Mouse (Mus musculus) intestine, postnatal 0 days (tissue): ENCODE data around the gene Acsm5. TPM values are rescaled to one million over a fixed set of nuclear protein-coding genes. Genes with fewer than 3 reads are reported as not detected.

Source experiments
- ATAC-seq: fragments of 200-750 bp; cut with Nextera tagmentation; 2 replicates; pipeline ENCODE4 v1.8.0; 2017; ENCODE audit warnings: mild to moderate bottlenecking, moderate TSS enrichment, moderate library complexity
- H3K27ac ChIP-seq: fragments of 300-500 bp; sonication (generic); 2 replicates; pipeline ENCODE4 v1.5.1; 2014; ENCODE audit warnings: mild to moderate bottlenecking, low read depth, low read length, moderate library complexity
- H3K27me3 ChIP-seq: fragments of 300-500 bp; sonication (generic); replicated peaks from 2 replicates; pipeline ENCODE4 v1.6.1; 2014; ENCODE audit warnings: low read length, mixed read lengths; ENCODE audit not compliant: control insufficient read depth, insufficient read depth
- H3K36me3 ChIP-seq: fragments of 300-500 bp; sonication (generic); 2 replicates; pipeline ENCODE4 v1.6.1; 2014; ENCODE audit warnings: mild to moderate bottlenecking, moderate library complexity; ENCODE audit not compliant: control insufficient read depth, insufficient read depth
- H3K4me1 ChIP-seq: fragments of 300-500 bp; sonication (generic); replicated peaks from 2 replicates; pipeline ENCODE4 v1.6.1; 2014; ENCODE audit warnings: antibody characterized with exemption, low read length, mixed read lengths; ENCODE audit not compliant: control insufficient read depth, insufficient read depth
- H3K4me2 ChIP-seq: fragments of 300-500 bp; sonication (generic); replicated peaks from 2 replicates; pipeline ENCODE4 v1.6.1; 2014; ENCODE audit warnings: low read depth, mild to moderate bottlenecking, moderate library complexity
- H3K4me3 ChIP-seq: fragments of 300-500 bp; sonication (generic); 2 replicates; pipeline ENCODE4 v1.5.1; 2014; ENCODE audit warnings: low read depth, low read length
- H3K9ac ChIP-seq: fragments of 300-500 bp; sonication (generic); 2 replicates; pipeline ENCODE4 v1.6.1; 2014; ENCODE audit warnings: mild to moderate bottlenecking, low read depth, low read length
- H3K9me3 ChIP-seq: fragments of 300-500 bp; sonication (generic); 2 replicates; pipeline ENCODE4 v1.6.1; 2016; ENCODE audit warnings: mixed run types; ENCODE audit not compliant: control insufficient read depth
- CTCF ChIP-seq: sonication (generic); IDR thresholded peaks from 2 replicates; pipeline ENCODE4 v1.5.1; 2016; ENCODE audit warnings: low read depth, mild to moderate bottlenecking, control low read depth, antibody characterized with exemption, moderate library complexity
- WGBS: fragments of 180-500 bp; shearing (Covaris S2); extraction: QIAGEN DNeasy Blood & Tissue Kit; methylation state at CpG from one replicate; pipeline ENCODE4 v1.1.7; 2014; 5-methylcytosine and 5-hydroxymethylcytosine counted together
- polyA plus RNA-seq: library from polyadenylated mRNA; unstranded; fragments of >200 nt; fragmentation: Nextera tagmentation; extraction: Ambion mirVana; gene quantifications from 2 replicates; pipeline ENCODE4 v1.2.1, GENCODE M21; 2015

Gene Acsm5
- polyA plus RNA-seq, 1 experiment from 2014 or later, result not detected

DNA sequence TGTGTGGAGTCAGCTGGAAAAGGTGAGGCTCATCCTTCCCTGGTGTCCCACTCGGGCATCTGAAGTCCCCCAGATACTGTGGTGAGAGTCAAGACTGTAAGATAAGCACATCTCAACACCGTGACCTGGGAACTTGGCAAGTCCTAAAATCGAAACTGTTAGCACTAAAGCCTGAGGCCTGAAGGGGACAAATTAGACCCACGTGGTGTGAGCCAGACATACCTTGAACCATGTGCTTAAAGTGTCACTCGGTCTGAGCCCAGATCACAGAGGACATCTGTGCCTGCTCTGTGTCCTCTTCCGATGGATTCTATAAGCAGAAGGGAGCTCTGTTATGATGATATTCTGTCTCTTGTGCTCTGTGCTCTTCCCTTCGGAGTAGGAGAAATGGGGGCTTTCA lies 9.4 kb downstream of the Acsm5 start:
- no peak for ATAC-seq
- no peak overlapping the region for H3K4me2 ChIP-seq
- H3K27me3 ChIP-seq, result no peaks in the 10 kb centered on the region
- H3K9me3 ChIP-seq, result no peaks in the 10 kb centered on the region
- H3K4me3 ChIP-seq, result no peak overlapping the region
- 70% methylated on average over 7 of the region's 7 CpGs for WGBS
- H3K27ac ChIP-seq, result no peak overlapping the region
- H3K9ac ChIP-seq, result no peak overlapping the region
- TF ChIP-seq CTCF, result no peak
- H3K4me1 ChIP-seq, result 0 out of 2 replicates have a peak, but pooled peaks cover 3% of the 10 kb centered on the region
- H3K36me3 ChIP-seq, result no peaks in the 10 kb centered on the region

DNA sequence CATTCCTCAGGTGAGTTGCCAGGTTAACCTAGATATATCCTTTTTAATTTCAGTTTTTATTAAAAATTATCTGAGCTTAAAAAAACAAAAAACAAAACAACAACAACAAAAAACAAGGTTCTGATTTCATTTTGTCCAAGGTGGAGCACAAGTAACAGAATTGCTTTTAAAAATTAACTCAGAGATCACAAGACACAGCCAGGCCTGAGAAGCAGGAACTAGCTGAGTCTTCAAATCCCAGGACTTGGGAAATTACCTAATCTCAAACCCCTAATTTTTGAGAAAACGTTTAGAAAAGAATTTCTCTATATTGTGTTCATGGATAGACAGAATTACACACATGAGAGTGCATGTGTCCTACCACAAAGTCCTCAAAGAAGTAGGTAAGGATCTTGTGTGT lies 13.7 kb downstream of the Acsm5 start:
- Histone ChIP-seq H3K4me3 (no peak overlapping the region), H3K4me2 (no peak overlapping the region), H3K36me3 (no peaks in the 10 kb centered on the region), H3K4me1 (no peaks in the 10 kb centered on the region), H3K27me3 (no peaks in the 10 kb centered on the region), H3K9ac (no peak overlapping the region), H3K9me3 (no peaks in the 10 kb centered on the region), H3K27ac (no peak overlapping the region)
- no peak for TF ChIP-seq CTCF
- no peak for ATAC-seq
- 44% methylated on average over 1 of the region's 1 CpGs for WGBS

DNA sequence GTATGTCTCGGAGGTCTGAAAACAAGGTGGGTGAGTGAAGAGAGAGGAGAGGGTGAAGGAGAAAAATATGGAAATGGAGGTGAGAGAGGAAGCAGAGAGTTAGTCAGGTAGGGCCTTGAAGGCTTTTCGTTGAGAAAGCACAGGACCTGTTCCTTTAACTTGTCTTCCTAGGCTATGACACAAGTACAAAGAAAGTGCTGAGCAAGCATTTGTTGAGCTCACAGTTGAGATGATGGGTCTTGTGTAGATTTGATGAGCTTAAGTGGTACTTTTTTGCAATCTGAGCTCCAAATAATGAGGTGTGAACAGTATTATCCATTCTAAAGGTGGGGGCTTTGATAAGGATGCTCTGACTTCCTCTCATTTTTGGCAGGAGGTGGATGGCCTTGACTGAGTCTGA lies 15.1 kb downstream of the Acsm5 start:
- no peaks in the 10 kb centered on the region for H3K9me3 ChIP-seq
- no peak for ATAC-seq
- no peak overlapping the region for H3K27ac ChIP-seq
- 84% methylated on average over 2 of the region's 2 CpGs for WGBS
- no peak overlapping the region for H3K9ac ChIP-seq
- no peaks in the 10 kb centered on the region for H3K4me1 ChIP-seq
- no peak overlapping the region for H3K4me2 ChIP-seq
- no peak overlapping the region for H3K4me3 ChIP-seq
- no peak for TF ChIP-seq CTCF
- no peaks in the 10 kb centered on the region for H3K36me3 ChIP-seq
- H3K27me3 ChIP-seq, result no peaks in the 10 kb centered on the region

DNA sequence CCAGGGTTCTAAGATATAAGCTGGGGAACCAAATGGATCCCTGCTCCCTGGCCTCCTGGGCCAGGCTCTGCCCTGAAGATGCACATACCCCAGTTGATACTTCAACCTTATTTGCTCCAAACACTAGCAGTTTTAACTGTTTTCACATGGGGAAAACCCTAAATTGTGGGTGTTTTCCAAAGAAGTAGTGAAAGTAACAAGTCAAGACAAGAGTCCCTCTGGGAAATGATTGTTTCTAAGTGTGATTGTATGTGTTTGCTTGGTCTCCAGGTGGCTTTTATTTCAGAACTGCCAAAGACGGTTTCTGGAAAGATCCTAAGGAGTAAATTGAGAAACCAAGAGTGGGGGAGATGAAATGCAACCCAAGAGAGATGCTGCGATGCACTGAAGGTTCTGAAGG lies 23.2 kb downstream of the Acsm5 start:
- 70% methylated on average over 2 of the region's 2 CpGs for WGBS
- ATAC-seq, result no peak
- TF ChIP-seq CTCF, result no peak

DNA sequence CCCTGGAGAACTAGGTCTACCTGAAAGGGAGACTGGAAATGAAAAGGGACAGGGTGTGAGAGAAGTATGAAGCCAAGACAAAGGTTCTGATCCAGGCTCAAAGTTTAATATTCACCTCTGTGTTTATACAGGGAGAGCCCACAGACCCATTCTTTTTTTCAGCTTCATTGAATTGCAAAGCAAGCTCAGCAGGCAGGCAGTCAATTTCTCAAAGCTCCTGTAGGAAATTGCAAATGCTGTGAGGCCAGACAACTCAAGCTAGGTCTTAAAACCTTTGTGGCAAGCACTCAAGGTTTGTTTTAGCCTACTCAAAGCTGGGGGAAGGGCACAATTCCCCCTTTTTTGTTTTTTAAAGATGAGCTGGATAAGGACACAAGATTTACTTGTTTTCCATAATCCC lies 26.3 kb downstream of the Acsm5 start:
- Histone ChIP-seq H3K27me3 (no peaks in the 10 kb centered on the region), H3K4me1 (no peaks in the 10 kb centered on the region), H3K4me2 (no peak overlapping the region), H3K27ac (no peak overlapping the region), H3K36me3 (no peaks in the 10 kb centered on the region), H3K9me3 (no peaks in the 10 kb centered on the region), H3K9ac (no peak overlapping the region), H3K4me3 (no peak overlapping the region)
- TF ChIP-seq CTCF, result no peak
- no peak for ATAC-seq

More for the DNA sequence above, 23.2 kb downstream of the Acsm5 start:
- Histone ChIP-seq H3K4me2 (no peak overlapping the region), H3K27ac (no peak overlapping the region), H3K9ac (no peak overlapping the region), H3K4me3 (no peak overlapping the region), H3K4me1 (no peaks in the 10 kb centered on the region), H3K27me3 (no peaks in the 10 kb centered on the region), H3K36me3 (no peaks in the 10 kb centered on the region), H3K9me3 (no peaks in the 10 kb centered on the region)

DNA sequence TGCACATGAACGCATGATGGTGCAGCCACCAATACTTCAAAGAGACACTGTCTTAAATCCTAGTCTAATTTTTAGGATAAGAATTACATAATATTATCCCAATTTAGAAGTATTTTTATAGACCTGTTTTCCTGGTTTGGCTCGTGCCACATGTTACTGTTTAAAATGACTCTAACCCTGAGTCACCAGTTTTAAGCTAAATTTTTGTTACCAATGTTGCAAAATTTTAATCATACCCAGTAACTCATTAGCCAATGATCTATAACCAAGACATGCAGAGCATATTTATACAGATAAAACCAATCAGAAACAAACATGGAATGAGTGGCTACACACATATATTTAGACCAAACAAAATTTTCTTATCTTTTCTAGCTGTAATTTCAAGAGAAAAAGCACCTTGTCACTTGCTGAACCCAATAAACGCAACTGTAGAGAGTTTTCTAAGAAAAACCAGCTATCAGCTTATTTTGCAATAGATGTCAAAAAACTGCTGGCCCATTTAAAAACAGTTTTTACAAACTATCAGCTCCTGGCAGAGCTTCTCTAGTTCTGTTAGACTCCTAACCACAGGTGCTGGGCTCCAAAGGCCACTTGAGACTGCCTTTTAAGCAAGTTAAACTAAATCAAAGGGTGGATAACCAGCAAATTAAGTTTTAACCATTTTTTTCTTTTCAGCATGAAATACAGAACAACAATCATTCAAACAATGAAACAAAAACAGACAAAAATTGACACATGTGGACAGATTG lies 31.4 kb downstream of the Acsm5 start:
- ATAC-seq, result no peak
- H3K9me3 ChIP-seq, result no peaks in the 10 kb centered on the region
- no peak overlapping the region for H3K4me3 ChIP-seq
- H3K27me3 ChIP-seq, result no peaks in the 10 kb centered on the region
- no peaks in the 10 kb centered on the region for H3K4me1 ChIP-seq
- WGBS, result 73% methylated on average over 3 of the region's 3 CpGs
- H3K36me3 ChIP-seq, result no peaks in the 10 kb centered on the region
- H3K4me2 ChIP-seq, result no peak overlapping the region
- H3K9ac ChIP-seq, result no peak overlapping the region
- no peak for TF ChIP-seq CTCF
- no peak overlapping the region for H3K27ac ChIP-seq

DNA sequence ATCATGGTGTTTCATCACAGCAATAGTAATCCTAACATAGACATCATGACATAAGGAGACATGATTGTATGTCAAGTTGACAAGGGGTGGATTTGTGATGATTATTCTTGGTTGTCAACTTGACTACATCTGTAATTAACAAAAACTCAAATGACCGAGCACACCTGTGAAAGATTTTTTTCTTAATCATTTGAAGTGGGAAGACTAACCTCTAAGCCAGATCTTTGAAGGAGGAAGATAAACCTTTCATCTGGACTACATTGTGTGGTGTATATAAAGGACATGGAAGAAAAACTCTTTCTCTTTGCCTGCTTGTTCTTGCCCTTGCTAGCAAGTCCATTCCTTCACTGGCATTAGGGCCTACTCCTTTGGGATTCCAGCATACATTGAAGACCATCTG lies 34.8 kb downstream of the Acsm5 start, which contains the start of gene Acsm2:
TSS of gene Acsm2 (plus strand) at position 301 of the 400 bp plus-strand sequence.
- Histone ChIP-seq H3K27me3 (no peaks in the 10 kb centered on the region), H3K27ac (no peak within 1 kb of the TSS), H3K4me3 (no peak within 1 kb of the TSS), H3K36me3 (no peaks in the 10 kb centered on the region), H3K9me3 (no peaks in the 10 kb centered on the region), H3K4me1 (no peaks in the 10 kb centered on the region), H3K4me2 (no peak within 1 kb of the TSS), H3K9ac (no peak within 1 kb of the TSS)
- no peak for ATAC-seq
- 85% methylated on average over 1 of the region's 1 CpGs for WGBS
- TF ChIP-seq CTCF, result no peak
